Mouse (Mus musculus): Measurements from ENCODE around the gene Smim5. TPM values are rescaled to one million over a fixed set of nuclear protein-coding genes. Genes with fewer than 3 reads are reported as not detected.

Smim5 gene
- polyA plus RNA-seq, 1 experiment from 2014 or later: 13.7 TPM

DNA sequence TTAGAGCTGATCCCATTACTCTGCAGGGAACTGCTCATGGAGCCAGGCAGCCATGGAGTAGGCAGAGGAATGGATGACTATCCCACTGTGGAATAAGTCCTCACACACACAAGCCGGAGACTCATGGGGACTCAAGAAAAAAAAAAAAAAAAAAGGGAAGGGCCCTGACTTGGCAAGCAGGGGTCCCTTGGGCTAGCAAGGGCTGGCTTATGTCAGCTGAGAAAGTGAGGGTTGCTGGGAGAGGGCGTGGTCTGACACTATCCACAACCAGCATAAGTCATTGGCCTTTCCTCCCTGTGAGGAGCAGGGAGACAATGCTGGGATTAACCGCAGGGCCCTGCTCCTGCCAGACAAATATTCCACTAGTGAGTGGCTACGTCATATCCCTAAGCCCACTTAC, 16.8 kb downstream of the Smim5 start:
- peaks cover 52% of the 10 kb centered on the region for H3K36me3 ChIP-seq
- H3K4me1 ChIP-seq: peaks cover 4% of the 10 kb centered on the region; the same call in 1 of the 2 replicates
- no peaks in the 10 kb centered on the region for H3K9me3 ChIP-seq
- no peak overlapping the region for H3K4me3 ChIP-seq
- no peak overlapping the region for H3K27ac ChIP-seq
- no peak for DNase-seq (ENCODE audit: low spot score)
- WGBS: 88% methylated on average over 4 of the region's 4 CpGs
- H3K27me3 ChIP-seq (ENCODE audit: insufficient read depth, poor library complexity, severe bottlenecking): no peaks in the 10 kb centered on the region

DNA sequence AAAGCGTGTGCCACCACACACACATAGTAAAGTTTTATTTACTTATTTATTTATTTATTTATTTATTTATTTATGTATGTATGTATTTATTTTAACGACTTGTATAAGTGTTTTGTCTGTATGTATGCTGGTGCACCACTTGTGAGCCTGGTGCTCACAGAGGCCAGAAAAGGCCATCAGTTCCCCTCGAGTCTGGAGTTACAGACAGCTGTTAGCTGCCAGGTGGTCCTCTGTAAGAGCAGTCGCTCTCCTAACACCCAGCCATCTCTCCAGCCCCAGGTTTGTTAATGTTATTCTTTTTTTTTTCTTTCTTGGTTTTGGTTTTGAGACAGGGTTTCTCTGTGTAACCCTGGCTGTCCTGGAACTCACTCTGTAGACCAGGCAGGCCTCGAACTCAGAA, 18.9 kb downstream of the Smim5 start:
- H3K27me3 ChIP-seq (ENCODE audit: insufficient read depth, poor library complexity, severe bottlenecking): no peaks in the 10 kb centered on the region
- no peak overlapping the region for H3K4me3 ChIP-seq
- H3K4me1 ChIP-seq: no peaks in the 10 kb centered on the region
- no peak for DNase-seq (ENCODE audit: low spot score)
- H3K36me3 ChIP-seq: peaks cover 53% of the 10 kb centered on the region
- 91% methylated on average over 5 of the region's 5 CpGs for WGBS
- no peak overlapping the region for H3K27ac ChIP-seq
- H3K9me3 ChIP-seq: no peaks in the 10 kb centered on the region

- 92% methylated on average over 5 of the region's 5 CpGs for WGBS
- Histone ChIP-seq H3K27ac (no peak overlapping the region), H3K9me3 (no peaks in the 10 kb centered on the region), H3K36me3 (peaks cover 57% of the 10 kb centered on the region), H3K4me1 (no peaks in the 10 kb centered on the region), H3K27me3 (ENCODE audit: insufficient read depth, poor library complexity, severe bottlenecking) (no peaks in the 10 kb centered on the region), H3K4me3 (no peak overlapping the region)
- DNase-seq (ENCODE audit: low spot score): no peak
Observed at GRCm38 (mm10) chr11:115919073-115919472, 19.3 kb downstream of the Smim5 start.

GRCm38 (mm10) chr11:115920110-115920818, 20.5 kb downstream of the Smim5 start:
- Histone ChIP-seq H3K9me3 (no peaks in the 10 kb centered on the region), H3K4me3 (no peak overlapping the region), H3K27ac (no peak overlapping the region), H3K27me3 (ENCODE audit: insufficient read depth, poor library complexity, severe bottlenecking) (no peaks in the 10 kb centered on the region), H3K36me3 (peaks cover 60% of the 10 kb centered on the region), H3K4me1 (no peaks in the 10 kb centered on the region)
- WGBS: 49% methylated on average over 6 of the region's 6 CpGs
- no peak for DNase-seq (ENCODE audit: low spot score)

GRCm38 (mm10) chr11:115921986-115922385, 22.2 kb downstream of the Smim5 start:
- Histone ChIP-seq H3K4me3 (no peak overlapping the region), H3K9me3 (no peaks in the 10 kb centered on the region), H3K4me1 (no peaks in the 10 kb centered on the region), H3K27me3 (ENCODE audit: insufficient read depth, poor library complexity, severe bottlenecking) (no peaks in the 10 kb centered on the region), H3K36me3 (peaks cover 50% of the 10 kb centered on the region), H3K27ac (no peak overlapping the region)
- 88% methylated on average over 1 of the region's 1 CpGs for WGBS
- DNase-seq (ENCODE audit: low spot score): no peak

- H3K9me3 ChIP-seq: no peaks in the 10 kb centered on the region
- 89% methylated on average over 8 of the region's 8 CpGs for WGBS
Observed at GRCm38 (mm10) chr11:115929031-115929430, 29.3 kb downstream of the Smim5 start.

GRCm38 (mm10) chr11:115929818-115930217, 30.1 kb downstream of the Smim5 start:
- no peak overlapping the region for H3K4me3 ChIP-seq
- no peak overlapping the region for H3K27ac ChIP-seq
- no peak for DNase-seq (ENCODE audit: low spot score)
- no peaks in the 10 kb centered on the region for H3K9me3 ChIP-seq
- no peaks in the 10 kb centered on the region for H3K27me3 ChIP-seq (ENCODE audit: insufficient read depth, poor library complexity, severe bottlenecking)
- 75% methylated on average over 3 of the region's 3 CpGs for WGBS
- peaks cover 33% of the 10 kb centered on the region for H3K36me3 ChIP-seq
- peaks cover 19% of the 10 kb centered on the region for H3K4me1 ChIP-seq

More at GRCm38 (mm10) chr11:115929031-115929430, 29.3 kb downstream of the Smim5 start:
- peaks cover 41% of the 10 kb centered on the region for H3K36me3 ChIP-seq
- peaks cover 11% of the 10 kb centered on the region for H3K4me1 ChIP-seq
- no peak overlapping the region for H3K27ac ChIP-seq
- no peak overlapping the region for H3K4me3 ChIP-seq
- H3K27me3 ChIP-seq (ENCODE audit: insufficient read depth, poor library complexity, severe bottlenecking): no peaks in the 10 kb centered on the region
- no peak for DNase-seq (ENCODE audit: low spot score)

DNA sequence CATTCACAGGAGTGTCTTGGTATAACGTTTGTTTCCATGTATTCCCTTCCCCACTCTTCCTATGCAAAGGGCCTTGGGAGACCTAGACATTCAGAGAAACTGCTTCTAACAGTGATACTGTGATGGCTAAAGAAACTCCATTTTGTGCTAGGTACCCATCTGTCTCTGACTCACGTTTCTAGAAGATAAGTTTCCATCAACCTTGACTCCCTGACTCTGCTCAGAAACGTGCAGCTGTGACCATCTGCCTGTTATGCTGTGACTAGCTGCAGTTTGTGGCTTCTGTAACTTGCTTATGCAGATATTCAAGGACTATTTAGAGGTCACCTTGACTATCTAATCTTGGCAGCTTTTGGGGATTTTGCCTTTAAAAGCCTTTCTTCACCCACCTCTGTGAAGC, 31.5 kb downstream of the Smim5 start:
- Histone ChIP-seq H3K36me3 (peaks cover 37% of the 10 kb centered on the region), H3K4me1 (peaks cover 20% of the 10 kb centered on the region), H3K27ac (no peak overlapping the region), H3K9me3 (no peaks in the 10 kb centered on the region), H3K4me3 (no peak overlapping the region), H3K27me3 (ENCODE audit: insufficient read depth, poor library complexity, severe bottlenecking) (no peaks in the 10 kb centered on the region)
- DNase-seq (ENCODE audit: low spot score): no peak
- WGBS: 61% methylated on average over 3 of the region's 3 CpGs

- peaks cover 20% of the 10 kb centered on the region for H3K4me1 ChIP-seq
- peaks cover 41% of the 10 kb centered on the region for H3K36me3 ChIP-seq
- H3K4me3 ChIP-seq: peak within 1 kb of the TSS; percentile 95
- H3K27me3 ChIP-seq (ENCODE audit: insufficient read depth, poor library complexity, severe bottlenecking): no peaks in the 10 kb centered on the region
- under 1% methylated on average over 28 of the region's 28 CpGs for WGBS
- H3K9me3 ChIP-seq: no peaks in the 10 kb centered on the region
- DNase-seq (ENCODE audit: low spot score): peak; percentile 99
- peak within 1 kb of the TSS; percentile 88 for H3K27ac ChIP-seq
Observed at GRCm38 (mm10) chr11:115933108-115933746, 33.5 kb downstream of the Smim5 start, which contains the start of the genes Sap30bp and Recql5. Gene Sap30bp, plus strand, starts transcription at chr11:115933282. Gene Recql5, minus strand, starts transcription at chr11:115933477.

DNA sequence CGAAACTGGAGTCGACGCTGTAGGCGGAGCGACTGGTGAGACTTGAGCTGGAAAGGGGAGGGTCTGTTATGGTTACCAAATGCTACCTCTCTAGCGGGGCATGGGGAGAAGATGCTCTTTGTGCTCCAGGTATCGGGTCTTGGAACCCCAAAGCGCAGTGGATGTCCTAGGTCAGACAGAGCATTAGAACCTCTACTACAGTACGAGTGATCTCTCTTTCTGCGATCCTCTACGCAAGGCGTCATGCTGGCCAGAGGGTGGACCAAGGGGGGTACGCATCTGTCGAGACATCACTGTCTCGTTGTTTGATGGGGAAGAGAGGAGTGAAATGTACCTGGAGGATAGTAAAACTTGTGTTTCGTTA, 34.0 kb downstream of the Smim5 start:
- DNase-seq (ENCODE audit: low spot score): no peak
- Histone ChIP-seq H3K4me1 (peaks cover 20% of the 10 kb centered on the region), H3K4me3 (peak overlapping the region; percentile 95), H3K27me3 (ENCODE audit: insufficient read depth, poor library complexity, severe bottlenecking) (no peaks in the 10 kb centered on the region), H3K36me3 (peaks cover 41% of the 10 kb centered on the region), H3K27ac (peak overlapping the region; percentile 88), H3K9me3 (no peaks in the 10 kb centered on the region)
- under 1% methylated on average over 16 of the region's 16 CpGs for WGBS

- Histone ChIP-seq H3K4me3 (no peak overlapping the region), H3K36me3 (peaks cover 89% of the 10 kb centered on the region)
- 37% methylated on average over 6 of the region's 6 CpGs for WGBS
Observed at GRCm38 (mm10) chr11:115939690-115940329, 40.0 kb downstream of the Smim5 start.

GRCm38 (mm10) chr11:115941980-115942379, 42.2 kb downstream of the Smim5 start:
- Histone ChIP-seq H3K27me3 (ENCODE audit: insufficient read depth, poor library complexity, severe bottlenecking) (no peaks in the 10 kb centered on the region), H3K4me1 (no peaks in the 10 kb centered on the region), H3K36me3 (peaks cover 94% of the 10 kb centered on the region), H3K9me3 (no peaks in the 10 kb centered on the region), H3K27ac (no peak overlapping the region), H3K4me3 (no peak overlapping the region)
- WGBS: 84% methylated on average over 7 of the region's 7 CpGs
- DNase-seq (ENCODE audit: low spot score): no peak

More at GRCm38 (mm10) chr11:115939690-115940329, 40.0 kb downstream of the Smim5 start:
- H3K27ac ChIP-seq: no peak overlapping the region
- peaks cover 1% of the 10 kb centered on the region; the same call in 1 of the 2 replicates for H3K4me1 ChIP-seq
- H3K9me3 ChIP-seq: no peaks in the 10 kb centered on the region
- no peaks in the 10 kb centered on the region for H3K27me3 ChIP-seq (ENCODE audit: insufficient read depth, poor library complexity, severe bottlenecking)
- no peak for DNase-seq (ENCODE audit: low spot score)

- 86% methylated on average over 8 of the region's 8 CpGs for WGBS
- peaks cover 97% of the 10 kb centered on the region for H3K36me3 ChIP-seq
Observed at GRCm38 (mm10) chr11:115945247-115945646, 45.5 kb downstream of the Smim5 start.

More at GRCm38 (mm10) chr11:115945247-115945646, 45.5 kb downstream of the Smim5 start:
- no peak for DNase-seq (ENCODE audit: low spot score)
- Histone ChIP-seq H3K27me3 (ENCODE audit: insufficient read depth, poor library complexity, severe bottlenecking) (no peaks in the 10 kb centered on the region), H3K4me3 (no peak overlapping the region), H3K4me1 (no peaks in the 10 kb centered on the region), H3K9me3 (no peaks in the 10 kb centered on the region), H3K27ac (no peak overlapping the region)

Data from heart, embryonic 10.5 days (tissue).